Mouse (Mus musculus): ENCODE measurements at regions not wholly inside any gene's neighbourhood (a gene's known extent, or its start where the extent isn't known, plus 50 kb on each side); places are given as distances from the start of the nearest gene placed in this dataset.

DNA sequence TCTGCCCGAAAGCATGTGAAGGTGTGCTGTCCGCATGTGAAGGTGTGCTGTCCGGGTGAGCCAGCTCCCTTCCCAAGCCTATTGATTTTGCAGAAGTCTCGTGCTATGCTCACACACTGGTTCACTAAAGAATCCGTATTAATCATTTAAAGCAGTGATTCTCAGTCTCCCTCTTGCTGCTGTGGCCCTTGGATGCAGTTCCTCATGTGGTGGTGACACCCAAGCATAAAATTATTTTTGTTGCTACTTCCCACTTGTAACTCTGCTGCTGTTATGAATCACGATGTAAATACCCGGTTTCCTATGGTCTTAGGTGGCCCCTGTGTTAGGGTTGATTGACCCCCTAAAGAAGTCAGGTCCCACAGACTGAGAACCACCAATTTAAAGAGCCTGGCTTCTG lies 55.7 kb upstream of the Emb start:
- TF ChIP-seq CTCF (IDR thresholded peaks at IDR 0.05; ENCODE audit: borderline replicate concordance, insufficient read depth, low read length) (no peak), POLR2A (IDR thresholded peaks at IDR 0.05; ENCODE audit: low read depth, low read length) (no peak)

Measured in embryonic fibroblast, embryonic 13.5 days (primary cell).